Mouse (Mus musculus): ENCODE results near the gene Vps16. TPM values are rescaled to one million over a fixed set of nuclear protein-coding genes. Genes with fewer than 3 reads are reported as not detected.

Vps16 gene
- total and polyA plus RNA-seq, 3 experiments, result 90.0 to 114 TPM; not detected in 1

GRCm38 (mm10) chr2:130395696-130396095 lies 28.4 kb upstream of the Vps16 start:
- TF ChIP-seq MAZ (IDR thresholded peaks at IDR 0.05; ENCODE audit: low read depth, low read length) (no peak), ZNF384 (IDR thresholded peaks at IDR 0.05; ENCODE audit: low read depth, low read length) (no peak), TBP (IDR thresholded peaks at IDR 0.05; ENCODE audit: low read depth, low read length) (no peak), USF2 (IDR thresholded peaks at IDR 0.05; ENCODE audit: borderline replicate concordance in 1 of 2, insufficient read depth in 1 of 2, low read depth in 1 of 2, low read length in 2 of 2) (no peak), CHD2 (IDR thresholded peaks at IDR 0.05; ENCODE audit: low read length) (no peak), ZMIZ1 (IDR thresholded peaks at IDR 0.05; ENCODE audit: low read depth, low read length) (no peak), CTCF (IDR thresholded peaks at IDR 0.05 in 2 of 3, conservative IDR thresholded peaks at IDR 0.05 in 1 of 3; ENCODE audit: control insufficient read depth in 1 of 3, insufficient read depth in 1 of 3, low read depth in 2 of 3, low read length in 3 of 3, poor library complexity in 1 of 3, severe bottlenecking in 1 of 3) (no peak), EP300 (IDR thresholded peaks at IDR 0.05; ENCODE audit: low read depth in 1 of 2, low read length in 2 of 2) (no peak), NELFE (IDR thresholded peaks at IDR 0.05; ENCODE audit: low read depth, low read length) (no peak), MYB (IDR thresholded peaks at IDR 0.05; ENCODE audit: low read depth, low read length) (no peak), HCFC1 (IDR thresholded peaks at IDR 0.05; ENCODE audit: low read depth, low read length) (no peak), SMC3 (IDR thresholded peaks at IDR 0.05; ENCODE audit: low read depth, low read length) (no peak), E2F4 (IDR thresholded peaks at IDR 0.05; ENCODE audit: borderline replicate concordance, low read depth, low read length) (no peak), ZKSCAN1 (IDR thresholded peaks at IDR 0.05; ENCODE audit: low read depth, low read length) (no peak), NRF1 (IDR thresholded peaks at IDR 0.05; ENCODE audit: insufficient read depth, low read depth, low read length, poor library complexity, severe bottlenecking) (no peak), MEF2A (IDR thresholded peaks at IDR 0.05; ENCODE audit: extremely low read depth, insufficient replicate concordance, low read depth, low read length, poor library complexity, severe bottlenecking) (no peak), ETS1 (IDR thresholded peaks at IDR 0.05; ENCODE audit: low read depth, low read length) (no peak), BHLHE40 (IDR thresholded peaks at IDR 0.05; ENCODE audit: borderline replicate concordance, low read depth, low read length) (no peak), MYC (IDR thresholded peaks at IDR 0.05; ENCODE audit: low read depth, low read length) (no peak)
- Histone ChIP-seq H3K9ac (ENCODE audit: control insufficient read depth, low read depth, low read length, poor library complexity, severe bottlenecking) (no peak overlapping the region), H3K4me3 (ENCODE audit: control insufficient read depth in 1 of 2, insufficient read depth in 1 of 2, low read depth in 2 of 2, low read length in 2 of 2) (no peak overlapping the region), H3K27ac (ENCODE audit: control insufficient read depth, low read depth, low read length) (no peak overlapping the region), H3K79me2 (ENCODE audit: control insufficient read depth, insufficient read depth, low read length, poor library complexity) (no peaks in the 10 kb centered on the region; the same call in 1 of the 2 replicates), H3K9me3 (replicated peaks; ENCODE audit: insufficient read depth, low read length) (no peaks in the 10 kb centered on the region), H3K27me3 (ENCODE audit: control insufficient read depth in 1 of 2, insufficient read depth in 2 of 2, low read length in 2 of 2) (no peaks in the 10 kb centered on the region), H3K36me3 (ENCODE audit: control insufficient read depth in 1 of 2, insufficient read depth in 2 of 2, low read length in 2 of 2) (peaks cover 0 to 3% of the 10 kb centered on the region in 2 experiments; a peak in 1 of 4 replicates), H3K4me1 (ENCODE audit: control insufficient read depth in 1 of 2, insufficient read depth in 2 of 2, low read length in 2 of 2) (peaks cover 5 to 7% of the 10 kb centered on the region in 2 experiments; a peak in 3 of 4 replicates)
- no peak for DNase-seq (ENCODE audit: low read depth, low spot score)

Data from MEL (cell line).